Comparison of ENCODE assay signal across 18 mouse cellular contexts in the genomic region with DNA sequence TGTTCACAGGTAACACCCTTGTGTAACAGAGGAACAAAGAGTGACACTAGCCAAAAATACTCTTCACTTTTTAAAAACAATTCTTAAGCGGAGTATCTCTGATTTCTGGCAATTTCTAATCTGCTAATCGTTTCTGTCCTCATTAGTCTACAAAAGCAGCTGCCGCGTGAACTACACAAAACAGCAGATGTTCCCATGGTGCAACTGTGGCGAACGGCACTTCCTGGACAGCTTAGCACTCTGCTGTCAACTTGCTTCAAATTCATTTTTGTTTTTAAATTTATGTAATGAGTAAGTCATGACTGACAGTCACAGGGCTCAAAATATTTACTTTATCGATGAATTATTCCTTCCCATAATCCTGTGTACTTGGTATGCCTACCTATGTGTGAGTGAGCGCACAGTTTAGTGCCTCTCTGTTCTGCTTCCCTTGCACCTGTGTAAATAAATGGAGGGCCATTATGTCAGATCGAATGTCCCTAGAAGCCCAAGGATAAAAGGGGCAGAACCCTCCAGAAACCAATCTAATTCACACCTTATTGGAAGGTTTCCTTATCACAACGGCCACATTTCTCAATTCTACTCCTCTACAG.
DNase-seq lines count a peak whose midpoint lies in the region; ATAC-seq and TF ChIP-seq lines count a peak whose summit lies in the region.
"Had no signal": no experiment of that assay in that cellular context is flagged by ENCODE, and none has a peak within 500 bp of the region (broad histone marks: within the 10 kb centered on the region; RNA-seq: fewer than 3 reads in every experiment).

No protein-coding gene starts in this region.

- H3K27me3 ChIP-seq in midbrain, embryonic 15.5 days (replicated peaks), result no peaks in the 10 kb centered on the region
- H3K27me3 ChIP-seq in midbrain, embryonic 16.5 days (ENCODE audit: control insufficient read depth, insufficient read depth, low read depth, low read length), result no peaks in the 10 kb centered on the region
- H3K27me3 ChIP-seq: heart, embryonic 15.5 days had no signal

- H3K27ac ChIP-seq in left cerebral cortex, adult 2 months, result peak overlapping the region; percentile 40; the same call in 1 of the 2 replicates
- H3K27ac ChIP-seq in midbrain, embryonic 15.5 days, result no peak overlapping the region
- no peak overlapping the region for H3K27ac ChIP-seq in midbrain, embryonic 16.5 days (ENCODE audit: low read length)
- H3K27ac ChIP-seq: heart, adult 2 months; heart, embryonic 15.5 days; liver, embryonic 14.5 days; macrophage had no signal

- no peak overlapping the region for H3K9ac ChIP-seq in midbrain, embryonic 15.5 days
- H3K9ac ChIP-seq in midbrain, embryonic 16.5 days (ENCODE audit: low read depth, low read length), result no peak overlapping the region
- H3K9ac ChIP-seq: heart, embryonic 15.5 days; liver, embryonic 14.5 days had no signal

- intact Hi-C loops in left cerebral cortex, adult 2 months (cut with DNase I), result no loop called here
- intact Hi-C loops in left cerebral cortex, postnatal 4 days (cut with DNase I), result no loop called here

- H3K36me3 ChIP-seq in midbrain, embryonic 15.5 days (replicated peaks), result no peaks in the 10 kb centered on the region
- H3K36me3 ChIP-seq in midbrain, embryonic 16.5 days (ENCODE audit: control insufficient read depth, insufficient read depth, low read length), result no peaks in the 10 kb centered on the region
- H3K36me3 ChIP-seq: heart, embryonic 15.5 days had no signal

- no peaks in the 10 kb centered on the region for H3K9me3 ChIP-seq in midbrain, embryonic 15.5 days
- no peaks in the 10 kb centered on the region for H3K9me3 ChIP-seq in midbrain, embryonic 16.5 days (replicated peaks; ENCODE audit: control insufficient read depth, low read length, poor library complexity, severe bottlenecking)
- H3K9me3 ChIP-seq: heart, embryonic 15.5 days had no signal

- 0 out of 2 replicates have a peak, but pooled peaks have one; percentile 37 for ATAC-seq in midbrain, embryonic 15.5 days (replicated peaks)
- ATAC-seq in midbrain, embryonic 16.5 days, result no peak

- H3K4me2 ChIP-seq in midbrain, embryonic 15.5 days, result no peak overlapping the region
- no peak overlapping the region for H3K4me2 ChIP-seq in midbrain, embryonic 16.5 days (ENCODE audit: low read length)
- H3K4me2 ChIP-seq: heart, embryonic 15.5 days had no signal

- WGBS in midbrain, embryonic 15.5 days, result 77% methylated on average over 10 of the region's 10 CpGs
- 83% methylated on average over 10 of the region's 10 CpGs for WGBS in midbrain, embryonic 16.5 days

- no peaks in the 10 kb centered on the region for H3K4me1 ChIP-seq in midbrain, embryonic 15.5 days
- no peaks in the 10 kb centered on the region for H3K4me1 ChIP-seq in midbrain, embryonic 16.5 days (ENCODE audit: control insufficient read depth, insufficient read depth, low read length)
- H3K4me1 ChIP-seq: heart, embryonic 15.5 days had no signal

- TF ChIP-seq CTCF in left cerebral cortex, adult 2 months (IDR thresholded peaks at IDR 0.05), result no peak

- DNase-seq in left cerebral cortex, adult 2 months (ENCODE audit: extremely low spot score in 1 of 2, low spot score in 2 of 2), result no peak
- DNase-seq in left cerebral cortex, postnatal 4 days, result no peak
- peak; percentile 52 for DNase-seq in layer of hippocampus, adult 9-10 months (ENCODE audit: low spot score)
- no peak for DNase-seq in frontal cortex, adult 2 months (ENCODE audit: extremely low spot score in 1 of 2, low spot score in 1 of 2)
- DNase-seq in ovary, postnatal 10 days (ENCODE audit: low spot score), result no peak
- DNase-seq: adrenal gland, postnatal 10 days; B cell, adult 2 months; cerebellum, adult 8-10 months; gastrocnemius, postnatal 14 days; heart, adult 2 months; kidney, adult 18-20 months; kidney, postnatal 10 days; thymus, adult 18-20 months had no signal

- no peak overlapping the region for H3K4me3 ChIP-seq in left cerebral cortex, adult 2 months
- H3K4me3 ChIP-seq in midbrain, embryonic 15.5 days, result no peak overlapping the region
- H3K4me3 ChIP-seq in midbrain, embryonic 16.5 days (ENCODE audit: low read depth, low read length), result no peak overlapping the region
- H3K4me3 ChIP-seq: heart, adult 2 months; heart, embryonic 15.5 days had no signal
